Mouse (Mus musculus): ENCODE measurements around the gene Jak1. TPM values are rescaled to one million over a fixed set of nuclear protein-coding genes. Genes with fewer than 3 reads are reported as not detected.

Gene Jak1
- polyA plus RNA-seq, 1 experiment: 109 TPM

DNA sequence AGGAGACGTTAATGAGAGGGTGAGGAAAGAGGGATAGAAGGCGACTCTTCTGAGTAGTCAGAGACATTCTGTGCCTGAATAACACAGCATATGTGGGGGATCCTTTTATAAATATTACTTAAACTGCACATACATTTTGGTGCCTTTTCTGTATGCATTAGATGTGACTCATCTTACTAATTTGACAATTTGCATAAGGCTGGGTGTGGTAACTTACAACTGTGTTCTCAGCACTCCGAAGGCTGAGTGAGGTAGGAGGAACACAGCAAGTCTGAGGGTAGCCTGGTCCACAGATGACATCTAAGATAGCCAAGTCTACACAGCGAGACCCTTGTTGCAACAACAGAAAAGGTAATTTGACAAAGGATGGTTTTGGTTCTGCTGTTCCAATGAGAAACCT lies 39.0 kb upstream of the Jak1 start:
- no peak for DNase-seq
- Histone ChIP-seq H3K27ac (ENCODE audit: control insufficient read depth, insufficient read depth, low read length) (no peak overlapping the region), H3K36me3 (ENCODE audit: control insufficient read depth, insufficient read depth, low read length) (no peaks in the 10 kb centered on the region), H3K27me3 (ENCODE audit: control insufficient read depth, insufficient read depth, low read length) (no peaks in the 10 kb centered on the region), H3K4me3 (ENCODE audit: control insufficient read depth, insufficient read depth, low read length) (no peak overlapping the region), H3K4me1 (replicated peaks; ENCODE audit: control insufficient read depth, insufficient read depth, low read length) (peaks cover 16% of the 10 kb centered on the region)
- TF ChIP-seq POLR2A (IDR thresholded peaks at IDR 0.05; ENCODE audit: control insufficient read depth, extremely low read depth, insufficient read depth, low read length, poor library complexity) (no peak), CTCF (IDR thresholded peaks at IDR 0.05; ENCODE audit: borderline replicate concordance, control insufficient read depth, extremely low read depth, insufficient read depth, low read length, poor library complexity) (no peak)
- WGBS: 93% methylated on average over 4 of the region's 4 CpGs

DNA sequence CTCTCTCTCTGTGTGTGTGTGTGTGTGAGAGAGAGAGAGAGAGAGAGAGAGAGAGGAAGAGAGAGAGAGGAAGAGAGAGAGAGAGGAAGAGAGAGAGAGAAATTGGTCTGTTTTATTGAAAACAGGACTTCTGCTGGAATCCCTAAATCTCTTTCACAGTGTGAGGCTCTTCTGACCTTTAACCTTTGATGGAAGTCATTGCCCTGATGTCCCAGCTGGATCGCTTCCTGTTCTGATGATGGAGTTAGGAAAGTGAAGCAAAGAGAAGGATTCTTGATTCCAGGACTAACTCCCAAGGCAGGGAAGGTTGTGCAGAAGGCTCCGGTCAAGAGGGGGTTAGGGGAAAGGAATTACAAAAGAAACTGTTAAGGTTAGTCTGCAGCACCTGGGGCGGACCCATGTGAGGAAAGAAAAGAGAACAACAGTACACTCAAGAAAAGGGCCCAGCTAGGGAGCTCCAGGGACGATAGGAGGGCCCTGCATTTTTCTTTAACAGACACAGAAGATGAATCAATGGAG lies 35.4 kb upstream of the Jak1 start:
- Histone ChIP-seq H3K36me3 (ENCODE audit: control insufficient read depth, insufficient read depth, low read length) (no peaks in the 10 kb centered on the region), H3K4me1 (replicated peaks; ENCODE audit: control insufficient read depth, insufficient read depth, low read length) (peaks cover 22% of the 10 kb centered on the region), H3K27ac (ENCODE audit: control insufficient read depth, insufficient read depth, low read length) (no peak overlapping the region), H3K27me3 (ENCODE audit: control insufficient read depth, insufficient read depth, low read length) (no peaks in the 10 kb centered on the region), H3K4me3 (ENCODE audit: control insufficient read depth, insufficient read depth, low read length) (no peak overlapping the region)
- WGBS: 54% methylated on average over 4 of the region's 4 CpGs
- TF ChIP-seq CTCF (IDR thresholded peaks at IDR 0.05; ENCODE audit: borderline replicate concordance, control insufficient read depth, extremely low read depth, insufficient read depth, low read length, poor library complexity) (no peak), POLR2A (IDR thresholded peaks at IDR 0.05; ENCODE audit: control insufficient read depth, extremely low read depth, insufficient read depth, low read length, poor library complexity) (no peak)
- DNase-seq: no peak

- no peaks in the 10 kb centered on the region for H3K27me3 ChIP-seq (ENCODE audit: control insufficient read depth, insufficient read depth, low read length)
- TF ChIP-seq POLR2A (IDR thresholded peaks at IDR 0.05; ENCODE audit: control insufficient read depth, extremely low read depth, insufficient read depth, low read length, poor library complexity) (no peak), CTCF (IDR thresholded peaks at IDR 0.05; ENCODE audit: borderline replicate concordance, control insufficient read depth, extremely low read depth, insufficient read depth, low read length, poor library complexity) (no peak)
- no peak overlapping the region for H3K4me3 ChIP-seq (ENCODE audit: control insufficient read depth, insufficient read depth, low read length)
- no peak overlapping the region for H3K27ac ChIP-seq (ENCODE audit: control insufficient read depth, insufficient read depth, low read length)
- peaks cover 22% of the 10 kb centered on the region for H3K4me1 ChIP-seq (replicated peaks; ENCODE audit: control insufficient read depth, insufficient read depth, low read length)
- H3K36me3 ChIP-seq (ENCODE audit: control insufficient read depth, insufficient read depth, low read length): no peaks in the 10 kb centered on the region
- 15% methylated on average over 12 of the region's 12 CpGs for WGBS
- no peak for DNase-seq
These were observed 33.4 kb upstream of the Jak1 start for GRCm38 (mm10) chr4:101298311-101298990.

DNA sequence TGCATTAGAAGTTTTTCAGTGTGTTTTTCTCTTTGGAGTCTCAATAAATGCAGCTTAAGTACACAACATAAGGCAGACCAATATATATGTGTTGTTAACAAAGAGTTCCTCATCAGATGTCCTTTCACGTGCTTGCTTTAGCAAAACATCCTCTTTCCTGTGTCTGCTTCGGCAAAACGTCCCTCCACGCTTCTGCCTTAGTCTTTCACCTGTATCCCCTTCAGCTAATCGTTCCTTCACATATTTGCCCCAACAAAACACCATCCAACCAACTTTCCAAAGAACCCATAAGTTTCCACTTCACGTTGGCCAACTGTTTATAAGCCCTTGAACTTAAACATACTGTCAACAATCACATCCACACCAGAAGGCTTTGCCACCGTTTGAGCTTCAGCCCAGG lies 31.8 kb upstream of the Jak1 start:
- Histone ChIP-seq H3K27me3 (ENCODE audit: control insufficient read depth, insufficient read depth, low read length) (no peaks in the 10 kb centered on the region), H3K4me1 (replicated peaks; ENCODE audit: control insufficient read depth, insufficient read depth, low read length) (peaks cover 33% of the 10 kb centered on the region), H3K4me3 (ENCODE audit: control insufficient read depth, insufficient read depth, low read length) (no peak overlapping the region), H3K27ac (ENCODE audit: control insufficient read depth, insufficient read depth, low read length) (no peak overlapping the region), H3K36me3 (ENCODE audit: control insufficient read depth, insufficient read depth, low read length) (no peaks in the 10 kb centered on the region)
- no peak for DNase-seq
- 47% methylated on average over 7 of the region's 7 CpGs for WGBS
- TF ChIP-seq POLR2A (IDR thresholded peaks at IDR 0.05; ENCODE audit: control insufficient read depth, extremely low read depth, insufficient read depth, low read length, poor library complexity): no peak
- TF ChIP-seq CTCF (IDR thresholded peaks at IDR 0.05; ENCODE audit: borderline replicate concordance, control insufficient read depth, extremely low read depth, insufficient read depth, low read length, poor library complexity): no peak

- no peak for DNase-seq
- Histone ChIP-seq H3K36me3 (ENCODE audit: control insufficient read depth, insufficient read depth, low read length) (no peaks in the 10 kb centered on the region), H3K4me1 (replicated peaks; ENCODE audit: control insufficient read depth, insufficient read depth, low read length) (peaks cover 27% of the 10 kb centered on the region), H3K27ac (ENCODE audit: control insufficient read depth, insufficient read depth, low read length) (no peak overlapping the region), H3K4me3 (ENCODE audit: control insufficient read depth, insufficient read depth, low read length) (no peak overlapping the region), H3K27me3 (ENCODE audit: control insufficient read depth, insufficient read depth, low read length) (no peaks in the 10 kb centered on the region)
- 92% methylated on average over 3 of the region's 3 CpGs for WGBS
- TF ChIP-seq CTCF (IDR thresholded peaks at IDR 0.05; ENCODE audit: borderline replicate concordance, control insufficient read depth, extremely low read depth, insufficient read depth, low read length, poor library complexity): no peak
- no peak for TF ChIP-seq POLR2A (IDR thresholded peaks at IDR 0.05; ENCODE audit: control insufficient read depth, extremely low read depth, insufficient read depth, low read length, poor library complexity)
These were observed 30.7 kb upstream of the Jak1 start for GRCm38 (mm10) chr4:101295788-101296187.

GRCm38 (mm10) chr4:101293661-101294060 lies 28.6 kb upstream of the Jak1 start:
- 81% methylated on average over 9 of the region's 9 CpGs for WGBS
- H3K4me3 ChIP-seq (ENCODE audit: control insufficient read depth, insufficient read depth, low read length): no peak overlapping the region
- no peaks in the 10 kb centered on the region for H3K27me3 ChIP-seq (ENCODE audit: control insufficient read depth, insufficient read depth, low read length)
- TF ChIP-seq POLR2A (IDR thresholded peaks at IDR 0.05; ENCODE audit: control insufficient read depth, extremely low read depth, insufficient read depth, low read length, poor library complexity): no peak
- no peak for TF ChIP-seq CTCF (IDR thresholded peaks at IDR 0.05; ENCODE audit: borderline replicate concordance, control insufficient read depth, extremely low read depth, insufficient read depth, low read length, poor library complexity)
- no peaks in the 10 kb centered on the region for H3K36me3 ChIP-seq (ENCODE audit: control insufficient read depth, insufficient read depth, low read length)
- DNase-seq: no peak
- H3K27ac ChIP-seq (ENCODE audit: control insufficient read depth, insufficient read depth, low read length): no peak overlapping the region
- peaks cover 16% of the 10 kb centered on the region for H3K4me1 ChIP-seq (replicated peaks; ENCODE audit: control insufficient read depth, insufficient read depth, low read length)

Data from thymus, adult 2 months (tissue).